Mouse (Mus musculus) adipocyte (in vitro differentiated cells): Measurements from ENCODE around the gene Ccl9.
A peak's percentile ranks its signal among the peaks of the same experiment; 100 is the strongest.
"Not testable (repeated sequence)": the region's sequence is repeated elsewhere in the genome, so short reads cannot be mapped to it uniquely, and the experiment has no call there.

Experiments used
- DNase-seq: peaks from one replicate; pipeline ENCODE4 v3.0.0-alpha.2; 2016; ENCODE audit warnings: low spot score

The Ccl9 gene

GRCm38 (mm10) chr11:83580699-83581232 is 2.3 kb upstream of the Ccl9 start:
- no peak for DNase-seq

GRCm38 (mm10) chr11:83578999-83579398 is 563 bp upstream of the Ccl9 start:
- no peak for DNase-seq

- peak; percentile 68 for DNase-seq
These were observed 1.4 kb downstream of the Ccl9 start for GRCm38 (mm10) chr11:83576927-83577555.

- DNase-seq = no peak
These were observed 5.6 kb downstream of the Ccl9 start for GRCm38 (mm10) chr11:83572834-83573233.

- DNase-seq = peak; percentile 64
These were observed 6.2 kb downstream of the Ccl9 start for GRCm38 (mm10) chr11:83572223-83572622.

GRCm38 (mm10) chr11:83570189-83570588 is 8.2 kb downstream of the Ccl9 start:
- DNase-seq = no peak

GRCm38 (mm10) chr11:83569249-83569648 is 9.2 kb downstream of the Ccl9 start:
- no peak for DNase-seq

- DNase-seq = no peak
These were observed 9.7 kb downstream of the Ccl9 start for GRCm38 (mm10) chr11:83568786-83569185.

GRCm38 (mm10) chr11:83568061-83568460 is 10.4 kb downstream of the Ccl9 start:
- peak; percentile 66 for DNase-seq

GRCm38 (mm10) chr11:83567311-83567710 is 11.1 kb downstream of the Ccl9 start:
- DNase-seq = no peak

- no peak for DNase-seq
These were observed 11.8 kb downstream of the Ccl9 start for GRCm38 (mm10) chr11:83566617-83567016.

- DNase-seq = peak; percentile 88
These were observed 14.7 kb downstream of the Ccl9 start for GRCm38 (mm10) chr11:83563754-83564153.

GRCm38 (mm10) chr11:83562311-83562887 is 16.0 kb downstream of the Ccl9 start:
- DNase-seq = no peak

GRCm38 (mm10) chr11:83560405-83560804 is 18.0 kb downstream of the Ccl9 start:
- DNase-seq = no peak

GRCm38 (mm10) chr11:83557074-83557473 is 21.4 kb downstream of the Ccl9 start:
- DNase-seq = no peak

GRCm38 (mm10) chr11:83556085-83556781 is 22.2 kb downstream of the Ccl9 start:
- peak; percentile 87 for DNase-seq

- no peak for DNase-seq
These were observed 26.8 kb downstream of the Ccl9 start for GRCm38 (mm10) chr11:83551668-83552067.

- not testable (repeated sequence) for DNase-seq
These were observed 27.4 kb downstream of the Ccl9 start for GRCm38 (mm10) chr11:83551037-83551436.

- no peak for DNase-seq
These were observed 28.2 kb downstream of the Ccl9 start for GRCm38 (mm10) chr11:83550186-83550632.

GRCm38 (mm10) chr11:83544214-83544613 is 34.2 kb downstream of the Ccl9 start:
- DNase-seq = peak; percentile 56

- no peak for DNase-seq
These were observed 37.0 kb downstream of the Ccl9 start for GRCm38 (mm10) chr11:83541415-83541814.

- DNase-seq = peak; percentile 52
These were observed 37.5 kb downstream of the Ccl9 start for GRCm38 (mm10) chr11:83540931-83541330.
